Comparison of ENCODE assay signal across 7 mouse cellular contexts in the genomic region with DNA sequence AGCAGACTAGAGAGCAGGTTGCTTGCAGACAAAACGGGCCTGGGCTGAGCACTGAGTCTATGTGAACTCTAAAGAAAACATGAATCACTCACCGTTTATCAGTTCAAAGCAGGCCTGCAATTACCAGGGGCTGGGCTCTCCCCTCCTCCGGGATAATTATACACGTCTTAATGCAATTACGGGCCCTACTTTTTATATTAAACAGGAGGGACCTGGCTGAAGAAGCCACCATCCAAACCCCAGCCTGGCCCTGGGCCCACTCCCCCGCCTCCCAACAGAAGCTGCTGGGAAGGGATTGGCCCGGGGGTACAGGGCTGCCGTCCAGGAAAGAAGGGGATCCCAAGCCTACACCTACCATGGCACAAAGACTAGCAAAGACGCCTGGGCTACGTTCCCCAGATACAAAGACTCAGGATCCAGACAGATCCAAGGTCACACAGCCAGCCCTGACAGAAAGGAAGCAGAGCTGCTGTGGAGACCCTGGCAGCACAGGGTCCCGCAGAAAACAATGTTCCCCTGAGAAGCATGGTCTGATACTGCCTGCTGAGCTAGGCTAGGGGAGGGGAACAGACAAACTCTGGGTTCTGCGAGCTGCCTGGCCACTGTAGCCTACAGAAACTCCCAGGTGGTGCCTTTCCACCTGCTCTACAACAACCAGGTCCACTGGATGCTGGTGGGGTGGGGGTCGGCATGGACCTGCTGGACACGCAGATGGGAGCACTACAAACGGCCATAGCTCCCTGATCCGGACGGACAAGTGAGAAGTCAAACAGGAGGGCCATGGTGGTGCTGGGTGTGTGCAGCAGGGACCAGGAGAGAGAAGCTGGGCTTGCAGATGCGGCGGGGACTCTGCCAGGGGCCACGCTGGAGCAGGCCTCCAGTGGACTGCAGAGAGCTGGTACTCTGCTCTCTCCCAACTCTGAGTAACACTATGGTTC. TPM values are rescaled to one million over a fixed set of nuclear protein-coding genes. Genes with fewer than 3 reads are reported as not detected.
DNase-seq lines count a peak whose midpoint lies in the region; ATAC-seq and TF ChIP-seq lines count a peak whose summit lies in the region.

No protein-coding gene starts in this region.

- H3K27me3 ChIP-seq in embryonic facial prominence, embryonic 12.5 days: peaks cover 11% of the 10 kb centered on the region; the same call in 1 of the 2 replicates
- H3K27me3 ChIP-seq in midbrain, embryonic 13.5 days: peaks cover 13% of the 10 kb centered on the region

- no peak overlapping the region; the same call in 1 of the 2 replicates for H3K27ac ChIP-seq in embryonic facial prominence, embryonic 12.5 days
- peak overlapping the region; percentile 90 for H3K27ac ChIP-seq in midbrain, embryonic 13.5 days

- no peak for TF ChIP-seq CTCF in lung, adult 2 months (IDR thresholded peaks at IDR 0.05; ENCODE audit: insufficient read depth, low read length)

- peak overlapping the region; percentile 63 for H3K4me3 ChIP-seq in lung, adult 2 months (replicated peaks; ENCODE audit: extremely low read depth, low read depth, low read length)
- H3K4me3 ChIP-seq in embryonic facial prominence, embryonic 12.5 days: peak overlapping the region; percentile 98
- H3K4me3 ChIP-seq in midbrain, embryonic 13.5 days (replicated peaks): peak overlapping the region; percentile 100

- TF ChIP-seq POLR2A in lung, adult 2 months (IDR thresholded peaks at IDR 0.05; ENCODE audit: borderline replicate concordance, extremely low read depth, low read depth, low read length): 0 out of 2 replicates have a peak, but pooled peaks have one; percentile 16

- peak overlapping the region; percentile 94 for H3K4me2 ChIP-seq in embryonic facial prominence, embryonic 12.5 days (replicated peaks)
- peak overlapping the region; percentile 96 for H3K4me2 ChIP-seq in midbrain, embryonic 13.5 days (replicated peaks)

- H3K4me1 ChIP-seq in lung, adult 2 months (ENCODE audit: control insufficient read depth, insufficient read depth, low read length): peaks cover 22% of the 10 kb centered on the region
- H3K4me1 ChIP-seq in embryonic facial prominence, embryonic 12.5 days: peaks cover 36% of the 10 kb centered on the region
- peaks cover 70% of the 10 kb centered on the region for H3K4me1 ChIP-seq in midbrain, embryonic 13.5 days (replicated peaks)

- H3K36me3 ChIP-seq in embryonic facial prominence, embryonic 12.5 days: peaks cover 21% of the 10 kb centered on the region
- peaks cover 24% of the 10 kb centered on the region for H3K36me3 ChIP-seq in midbrain, embryonic 13.5 days

- ATAC-seq in embryonic facial prominence, embryonic 12.5 days (ENCODE audit: insufficient number of reproducible peaks, insufficient read depth, low FRiP score, low TSS enrichment): no peak
- ATAC-seq in midbrain, embryonic 13.5 days: no peak

- 0 out of 2 replicates have a peak overlapping the region, but pooled peaks have one; percentile 10 for H3K9ac ChIP-seq in embryonic facial prominence, embryonic 12.5 days
- H3K9ac ChIP-seq in midbrain, embryonic 13.5 days (replicated peaks): peak overlapping the region; percentile 100

- WGBS in lung, adult 2 months: 41% methylated on average over 20 of the region's 20 CpGs
- WGBS in embryonic facial prominence, embryonic 12.5 days: 42% methylated on average over 20 of the region's 20 CpGs
- WGBS in midbrain, embryonic 13.5 days: 47% methylated on average over 20 of the region's 20 CpGs

- DNase-seq in lung, adult 2 months: no peak
- DNase-seq in lung, adult 18-20 months: no peak
- DNase-seq in heart, postnatal 4 days: peak; percentile 57
- no peak for DNase-seq in B cell, adult 2 months
- no peak for DNase-seq in urinary bladder, postnatal 25 days (ENCODE audit: low spot score)

- H3K9me3 ChIP-seq in embryonic facial prominence, embryonic 12.5 days: no peaks in the 10 kb centered on the region
- H3K9me3 ChIP-seq in midbrain, embryonic 13.5 days: no peaks in the 10 kb centered on the region

RNA-seq across cellular contexts. Expression of gene Plxna1, which starts 2.4 kb away (rescaled TPM):
- 153 and 189 TPM in 2 replicates for polyA plus RNA-seq in lung, adult 2 months (2012; rRNA removed)
- polyA plus RNA-seq in embryonic facial prominence, embryonic 12.5 days (2016; fragmentation: Nextera tagmentation; extraction: Ambion mirVana): 35.0 and 37.1 TPM in 2 replicates
- 10 to 100 TPM; 37.6 to 39.7 TPM for total RNA-seq in heart, postnatal 4 days (2021)
- 53.1 and 69.4 TPM in 2 replicates for polyA plus RNA-seq in midbrain, embryonic 13.5 days (2015; fragmentation: Nextera tagmentation; extraction: Ambion mirVana)
